Mouse (Mus musculus): Measurements from ENCODE around the gene Prrc2b. TPM values are rescaled to one million over a fixed set of nuclear protein-coding genes. Genes with fewer than 3 reads are reported as not detected.

The Prrc2b gene
- total and polyA plus RNA-seq, 3 experiments: 39.3 to 82.6 (median 78.3) TPM

DNA sequence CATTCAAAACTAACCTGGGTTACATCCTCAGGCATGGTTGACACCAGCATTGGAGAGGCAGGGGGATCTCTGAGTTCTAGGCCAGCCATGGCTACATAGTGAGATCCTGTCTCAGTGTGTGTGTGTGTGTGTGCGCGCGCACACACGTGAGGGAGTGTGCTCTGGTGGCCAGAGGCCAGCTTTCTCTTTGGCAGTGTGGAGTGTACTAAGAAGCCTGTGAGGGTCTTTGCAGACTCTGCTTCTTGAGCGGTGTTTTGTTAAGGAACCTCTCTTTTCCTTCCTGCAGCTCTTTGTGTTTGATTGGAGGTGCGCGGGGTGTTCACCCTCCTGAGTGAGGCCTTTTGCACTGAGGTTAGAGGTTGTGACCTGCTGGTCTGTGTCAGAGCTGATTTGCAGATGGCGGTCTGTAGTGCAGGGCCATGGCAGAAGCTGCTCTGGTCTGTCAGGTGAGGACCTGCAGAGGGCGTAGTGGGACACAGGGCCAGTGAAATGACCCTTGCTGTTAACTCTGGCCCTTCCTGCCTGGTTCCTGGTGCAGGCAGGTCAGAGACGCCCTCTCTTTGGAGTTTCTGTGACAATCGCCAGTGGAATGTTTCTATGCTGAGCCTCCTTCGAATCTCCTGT lies 7.8 kb downstream of the Prrc2b start:
- Histone ChIP-seq H3K36me3 (ENCODE audit: control insufficient read depth, insufficient read depth, low read length) (peaks cover 6% of the 10 kb centered on the region), H3K79me2 (replicated peaks; ENCODE audit: control insufficient read depth, insufficient read depth, low read length) (peaks cover 10% of the 10 kb centered on the region), H3K27ac (peak overlapping the region; percentile 9; the same call in 1 of the 2 replicates), H3K27me3 (ENCODE audit: control insufficient read depth, insufficient read depth, low read length) (no peaks in the 10 kb centered on the region), H3K9ac (ENCODE audit: low read depth, low read length) (no peak overlapping the region), H3K4me3 (no peak overlapping the region), H3K4me1 (ENCODE audit: control insufficient read depth, insufficient read depth, low read length) (peaks cover 42% of the 10 kb centered on the region)
- DNase-seq: peak in 1 of 2 experiments; percentile 19
- TF ChIP-seq POLR2A (IDR thresholded peaks at IDR 0.05; ENCODE audit: insufficient read depth, low read depth, low read length) (no peak), CTCF (IDR thresholded peaks at IDR 0.05) (peak; percentile 44)
- intact Hi-C loops (cut with DNase I): no loop called here
- 42% methylated on average over 12 of the region's 12 CpGs for WGBS

DNA sequence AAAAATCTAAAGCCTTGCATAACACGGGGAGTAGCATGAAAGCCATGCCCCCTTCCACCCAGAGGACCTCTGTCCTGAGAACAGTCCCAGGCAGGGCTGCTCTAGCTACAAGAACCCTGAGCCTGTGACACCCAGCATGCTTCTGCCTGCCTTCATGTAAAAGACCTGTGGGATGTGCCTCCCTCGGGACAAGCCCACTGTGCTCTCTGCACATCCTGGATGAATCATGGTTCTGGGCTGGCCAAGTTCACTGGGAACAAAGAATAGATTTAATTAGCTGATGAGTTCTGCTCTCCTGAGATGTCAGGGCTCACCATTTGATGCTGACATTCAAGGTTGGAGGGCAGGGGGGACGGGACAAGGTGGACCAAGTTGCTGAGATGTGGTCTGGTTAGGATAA lies 9.6 kb downstream of the Prrc2b start:
- 41% methylated on average over 3 of the region's 3 CpGs for WGBS
- no peaks in the 10 kb centered on the region for H3K27me3 ChIP-seq (ENCODE audit: control insufficient read depth, insufficient read depth, low read length)
- TF ChIP-seq POLR2A (IDR thresholded peaks at IDR 0.05; ENCODE audit: insufficient read depth, low read depth, low read length) (no peak), EP300 (IDR thresholded peaks at IDR 0.05; ENCODE audit: insufficient read depth, low read depth, low read length) (no peak), CTCF (IDR thresholded peaks at IDR 0.05) (no peak)
- peaks cover 13% of the 10 kb centered on the region for H3K79me2 ChIP-seq (replicated peaks; ENCODE audit: control insufficient read depth, insufficient read depth, low read length)
- intact Hi-C loops (cut with DNase I): no loop called here
- no peak overlapping the region for H3K4me3 ChIP-seq
- H3K27ac ChIP-seq: no peak overlapping the region; the same call in 1 of the 2 replicates
- peaks cover 2% of the 10 kb centered on the region; the same call in 1 of the 2 replicates for H3K36me3 ChIP-seq (ENCODE audit: control insufficient read depth, insufficient read depth, low read length)
- peaks cover 37% of the 10 kb centered on the region for H3K4me1 ChIP-seq (ENCODE audit: control insufficient read depth, insufficient read depth, low read length)
- H3K9ac ChIP-seq (ENCODE audit: low read depth, low read length): no peak overlapping the region
- DNase-seq: peak in 1 of 2 experiments; percentile 11

DNA sequence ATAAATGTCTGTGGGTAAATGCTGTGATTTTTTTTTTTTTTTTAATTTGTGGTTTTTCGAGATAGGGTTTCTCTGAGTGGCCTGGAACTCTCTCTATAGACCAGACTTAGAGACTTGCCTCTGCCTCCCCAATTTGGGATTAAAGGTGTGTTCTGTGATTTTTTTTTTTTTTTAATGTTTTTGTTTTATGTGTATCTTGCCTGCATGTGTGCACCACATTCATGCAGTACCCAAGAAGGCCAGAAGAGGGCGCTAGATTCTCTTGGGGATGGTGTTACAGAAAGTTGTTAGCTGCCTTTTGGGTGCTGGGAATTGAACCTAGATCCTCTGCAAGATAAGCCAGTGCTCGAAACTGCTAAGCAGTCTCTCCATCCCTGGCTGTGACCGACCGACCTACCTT lies 10.1 kb downstream of the Prrc2b start:
- intact Hi-C loops (cut with DNase I): no loop called here
- 78% methylated on average over 5 of the region's 5 CpGs for WGBS

GRCm38 (mm10) chr2:32162102-32162501 lies 11.2 kb downstream of the Prrc2b start:
- no peak for DNase-seq
- Histone ChIP-seq H3K79me2 (replicated peaks; ENCODE audit: control insufficient read depth, insufficient read depth, low read length) (peaks cover 13% of the 10 kb centered on the region), H3K27me3 (ENCODE audit: control insufficient read depth, insufficient read depth, low read length) (no peaks in the 10 kb centered on the region), H3K9ac (ENCODE audit: low read depth, low read length) (no peak overlapping the region), H3K36me3 (ENCODE audit: control insufficient read depth, insufficient read depth, low read length) (no peaks in the 10 kb centered on the region), H3K4me1 (ENCODE audit: control insufficient read depth, insufficient read depth, low read length) (peaks cover 35% of the 10 kb centered on the region), H3K27ac (no peak overlapping the region), H3K4me3 (no peak overlapping the region)
- WGBS: 88% methylated on average over 8 of the region's 8 CpGs
- intact Hi-C loops (cut with DNase I): no loop called here
- TF ChIP-seq EP300 (IDR thresholded peaks at IDR 0.05; ENCODE audit: insufficient read depth, low read depth, low read length): no peak
- TF ChIP-seq POLR2A (IDR thresholded peaks at IDR 0.05; ENCODE audit: insufficient read depth, low read depth, low read length): no peak
- no peak for TF ChIP-seq CTCF (IDR thresholded peaks at IDR 0.05)

More for the DNA sequence above, 10.1 kb downstream of the Prrc2b start:
- H3K36me3 ChIP-seq (ENCODE audit: control insufficient read depth, insufficient read depth, low read length): no peaks in the 10 kb centered on the region
- H3K4me1 ChIP-seq (ENCODE audit: control insufficient read depth, insufficient read depth, low read length): peaks cover 34% of the 10 kb centered on the region
- peaks cover 13% of the 10 kb centered on the region for H3K79me2 ChIP-seq (replicated peaks; ENCODE audit: control insufficient read depth, insufficient read depth, low read length)
- TF ChIP-seq CTCF (IDR thresholded peaks at IDR 0.05) (peak; percentile 70), EP300 (IDR thresholded peaks at IDR 0.05; ENCODE audit: insufficient read depth, low read depth, low read length) (no peak)
- no peak for DNase-seq
- no peak overlapping the region for H3K4me3 ChIP-seq
- no peak overlapping the region for H3K9ac ChIP-seq (ENCODE audit: low read depth, low read length)
- no peak overlapping the region for H3K27ac ChIP-seq
- H3K27me3 ChIP-seq (ENCODE audit: control insufficient read depth, insufficient read depth, low read length): no peaks in the 10 kb centered on the region

DNA sequence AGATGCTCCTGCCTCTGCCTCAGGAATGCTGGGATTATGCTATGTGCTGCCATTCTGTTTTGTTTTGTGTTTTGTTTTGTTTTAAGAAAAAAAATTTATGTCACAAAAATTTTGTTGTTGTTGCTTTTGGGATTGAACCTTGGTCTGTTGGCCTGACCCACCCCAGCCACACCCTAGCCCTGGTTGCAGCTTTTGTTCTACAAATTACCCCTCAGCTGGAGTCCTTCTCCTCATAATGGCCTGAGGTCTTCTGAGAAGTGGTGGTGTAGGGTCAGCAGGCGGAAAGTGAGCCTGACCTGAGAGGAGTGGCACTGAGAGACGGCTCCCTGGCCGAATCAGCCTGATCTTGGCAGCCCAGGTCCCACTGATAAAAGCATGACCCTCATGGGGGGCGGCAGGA lies 11.8 kb downstream of the Prrc2b start:
- Histone ChIP-seq H3K4me3 (no peak overlapping the region), H3K4me1 (ENCODE audit: control insufficient read depth, insufficient read depth, low read length) (peaks cover 37% of the 10 kb centered on the region), H3K27me3 (ENCODE audit: control insufficient read depth, insufficient read depth, low read length) (no peaks in the 10 kb centered on the region), H3K9ac (ENCODE audit: low read depth, low read length) (no peak overlapping the region), H3K36me3 (ENCODE audit: control insufficient read depth, insufficient read depth, low read length) (no peaks in the 10 kb centered on the region), H3K27ac (no peak overlapping the region), H3K79me2 (replicated peaks; ENCODE audit: control insufficient read depth, insufficient read depth, low read length) (peaks cover 13% of the 10 kb centered on the region)
- intact Hi-C loops (cut with DNase I): no loop called here
- WGBS: 77% methylated on average over 4 of the region's 4 CpGs
- DNase-seq: no peak
- TF ChIP-seq POLR2A (IDR thresholded peaks at IDR 0.05; ENCODE audit: insufficient read depth, low read depth, low read length) (no peak), CTCF (IDR thresholded peaks at IDR 0.05) (no peak), EP300 (IDR thresholded peaks at IDR 0.05; ENCODE audit: insufficient read depth, low read depth, low read length) (no peak)

DNA sequence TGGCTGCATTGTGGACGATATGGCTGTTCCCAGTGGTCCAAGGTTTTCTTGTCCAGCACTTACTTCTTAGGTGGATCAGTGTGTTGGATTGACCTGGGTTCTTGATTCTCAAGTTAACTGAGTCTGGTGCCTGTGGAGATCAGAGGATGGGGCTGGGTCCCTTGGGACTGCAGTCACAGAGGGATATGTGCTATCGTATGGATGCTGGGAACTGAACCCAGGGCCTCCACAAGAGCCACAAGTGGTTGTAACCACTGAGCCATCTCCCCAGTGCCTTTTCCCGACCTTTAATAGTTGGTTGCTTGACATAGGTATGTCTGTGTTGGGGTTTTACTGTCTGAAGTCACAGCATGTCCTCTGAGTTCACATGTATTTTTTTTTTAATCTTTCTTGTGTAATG lies 12.2 kb downstream of the Prrc2b start:
- no peak overlapping the region for H3K27ac ChIP-seq
- DNase-seq: no peak
- no peaks in the 10 kb centered on the region for H3K36me3 ChIP-seq (ENCODE audit: control insufficient read depth, insufficient read depth, low read length)
- H3K27me3 ChIP-seq (ENCODE audit: control insufficient read depth, insufficient read depth, low read length): no peaks in the 10 kb centered on the region
- H3K9ac ChIP-seq (ENCODE audit: low read depth, low read length): no peak overlapping the region
- H3K4me1 ChIP-seq (ENCODE audit: control insufficient read depth, insufficient read depth, low read length): peaks cover 39% of the 10 kb centered on the region
- TF ChIP-seq CTCF (IDR thresholded peaks at IDR 0.05) (no peak), POLR2A (IDR thresholded peaks at IDR 0.05; ENCODE audit: insufficient read depth, low read depth, low read length) (no peak), EP300 (IDR thresholded peaks at IDR 0.05; ENCODE audit: insufficient read depth, low read depth, low read length) (no peak)
- H3K4me3 ChIP-seq: no peak overlapping the region
- 88% methylated on average over 3 of the region's 3 CpGs for WGBS
- intact Hi-C loops (cut with DNase I): no loop called here
- H3K79me2 ChIP-seq (replicated peaks; ENCODE audit: control insufficient read depth, insufficient read depth, low read length): peaks cover 13% of the 10 kb centered on the region
